Mouse (Mus musculus) left cerebral cortex, postnatal 36 days (tissue): ENCODE data around the gene Tshz2. TPM values are rescaled to one million over a fixed set of nuclear protein-coding genes. Genes with fewer than 3 reads are reported as not detected.

Source experiments
- DNase-seq, 2 experiments: peaks; one replicate each; pipeline ENCODE4 v3.0.0; 2021 to 2022; ENCODE audit warnings: low spot score in 2 of 2, mixed read lengths in 1 of 2
- intact Hi-C: fragments of 180-260 bp; cut with DNase I; formaldehyde crosslinking; loops from one replicate; pipeline ENCODE4 v1.15.1; 2025
- total RNA-seq, 2 experiments: library from RNA; stranded (reverse); gene quantifications; 2 replicates each; pipeline ENCODE4 v1.2.3; 2021

The Tshz2 gene
- total RNA-seq, 2 experiments from 2014 or later: 28.2 to 54.5 TPM

- DNase-seq: no peak
- intact Hi-C loops: loop anchor here (5.0 kb wide), 1 partner anchor 1112 kb away; no protein-coding TSS in a partner anchor
These were observed 471.6 kb downstream of the Tshz2 start for GRCm38 (mm10) chr2:170104396-170104795.

GRCm38 (mm10) chr2:170106000-170106399 lies 473.2 kb downstream of the Tshz2 start:
- intact Hi-C loops: no loop called here
- no peak for DNase-seq

DNA sequence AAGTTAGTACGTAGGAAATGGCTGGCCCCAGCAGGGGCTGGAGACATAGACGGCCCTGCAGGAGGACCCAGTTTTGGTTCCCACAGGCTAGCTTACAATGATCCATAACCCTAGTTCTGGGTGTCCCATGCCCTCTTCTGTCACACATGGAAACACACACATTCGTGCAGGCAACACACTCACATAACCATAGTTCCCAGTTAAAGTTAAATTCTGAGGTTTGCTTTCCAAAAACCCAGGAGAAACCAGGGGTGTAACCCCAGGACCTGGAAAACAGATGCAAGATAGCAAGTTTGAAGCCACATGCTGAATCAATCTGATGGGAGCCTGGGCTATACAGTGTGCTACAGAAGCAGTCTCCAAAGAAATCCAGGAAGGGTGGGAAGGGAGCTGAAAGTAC lies 475.0 kb downstream of the Tshz2 start:
- intact Hi-C loops: no loop called here
- DNase-seq: no peak

DNA sequence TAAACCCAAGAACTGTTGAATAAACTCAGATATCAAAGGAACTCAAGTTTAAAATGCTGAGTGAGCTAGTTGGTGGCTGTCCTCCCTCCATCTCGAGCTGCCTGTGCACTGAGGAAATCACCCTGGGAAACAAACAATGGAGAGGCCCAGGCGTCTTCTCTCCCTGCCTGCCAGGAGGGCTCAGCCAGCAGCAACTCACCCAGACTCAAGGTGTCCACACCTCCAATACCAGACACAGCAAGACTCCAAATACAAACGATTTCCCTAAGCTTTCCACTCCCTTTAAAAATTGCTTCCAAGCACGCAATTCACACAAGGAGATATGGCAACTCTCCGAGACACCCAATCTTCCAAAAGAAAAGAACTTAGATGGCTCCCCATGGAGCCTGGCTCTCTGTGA lies 476.7 kb downstream of the Tshz2 start:
- intact Hi-C loops: no loop called here
- DNase-seq: no peak

GRCm38 (mm10) chr2:170110306-170110705 lies 477.5 kb downstream of the Tshz2 start:
- intact Hi-C loops: loop anchor here (10.0 kb wide), 2 partner anchors 144 to 174 kb away; no protein-coding TSS in a partner anchor
- no peak for DNase-seq

- DNase-seq: peak; percentile 52 to 73
- intact Hi-C loops: loop anchor here (1.0 to 10.0 kb wide), 6 partner anchors 138 to 390 kb away; no protein-coding TSS in a partner anchor
These were observed 484.0 kb downstream of the Tshz2 start for GRCm38 (mm10) chr2:170116704-170117281.

DNA sequence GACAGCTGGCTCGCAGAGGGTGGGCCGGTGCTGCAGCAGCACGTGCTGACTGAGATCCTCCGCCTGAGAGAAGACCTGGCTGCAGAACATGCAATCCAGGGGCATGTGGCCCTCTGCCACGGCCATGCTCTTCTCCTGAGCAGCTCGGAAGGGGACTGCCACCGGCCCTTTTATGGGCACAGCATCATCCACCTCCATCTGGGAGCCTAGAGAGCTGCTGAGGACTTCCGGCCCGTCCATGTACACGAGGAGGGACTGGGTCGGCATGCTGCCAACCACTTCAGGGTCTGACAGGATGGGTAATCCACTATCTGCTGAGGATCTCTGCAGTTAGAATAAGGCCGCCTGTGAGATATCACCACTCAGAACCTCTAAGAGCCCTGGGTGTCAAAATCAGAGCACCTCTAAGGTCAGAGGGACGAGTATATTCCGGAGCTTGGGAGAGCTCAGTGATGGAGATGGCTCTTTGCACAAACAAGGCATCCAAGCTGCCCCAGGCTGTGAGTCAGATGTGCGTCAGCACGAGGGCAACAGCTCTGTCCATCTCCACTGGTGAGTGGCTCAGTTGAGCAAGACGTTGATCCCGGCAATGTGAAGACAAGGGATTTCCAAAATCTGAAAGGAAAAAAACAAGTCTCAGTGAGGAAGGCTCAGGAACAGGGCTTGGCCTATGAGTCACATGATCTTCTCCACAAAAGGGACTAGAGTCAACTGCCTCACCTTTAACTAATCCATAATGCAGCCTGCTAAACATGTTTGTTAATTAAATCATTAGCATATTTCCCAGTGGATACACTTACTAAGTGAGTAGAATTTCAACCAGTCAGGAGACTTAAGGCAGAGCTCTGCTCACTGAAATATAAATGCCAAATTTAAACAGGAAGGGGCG lies 487.6 kb downstream of the Tshz2 start:
- DNase-seq: no peak
- intact Hi-C loops: no loop called here

Other genes with a start within 250 kb of the Tshz2 start
- gene Gm11011, start 45.3 kb upstream of the Tshz2 start, total RNA-seq: not detected